17 mouse cellular contexts compared by ENCODE assay signal in genomic region chr11:11955783-11956182, GRCm38 (mm10). TPM values are rescaled to one million over a fixed set of nuclear protein-coding genes. Genes with fewer than 3 reads are reported as not detected.
A peak's percentile ranks its signal among the peaks of the same experiment; 100 is the strongest.
DNase-seq lines count a peak whose midpoint lies in the region; ATAC-seq and TF ChIP-seq lines count a peak whose summit lies in the region.
"Had no signal": no experiment of that assay in that cellular context is flagged by ENCODE, and none has a peak within 500 bp of the region (broad histone marks: within the 10 kb centered on the region; RNA-seq: fewer than 3 reads in every experiment).

No protein-coding gene starts in this region.

- no peak for TF ChIP-seq CTCF in midbrain, postnatal 0 days (IDR thresholded peaks at IDR 0.05)
- TF ChIP-seq CTCF in embryonic fibroblast, embryonic 13.5 days (IDR thresholded peaks at IDR 0.05; ENCODE audit: borderline replicate concordance, insufficient read depth, low read length), result no peak
- TF ChIP-seq CTCF in stomach, postnatal 0 days (IDR thresholded peaks at IDR 0.05; ENCODE audit: low read depth), result no peak

- peaks cover 93% of the 10 kb centered on the region for H3K4me1 ChIP-seq in heart, embryonic 13.5 days
- H3K4me1 ChIP-seq in midbrain, embryonic 10.5 days, result peaks cover 19% of the 10 kb centered on the region
- no peaks in the 10 kb centered on the region; the same call in 1 of the 2 replicates for H3K4me1 ChIP-seq in midbrain, postnatal 0 days (ENCODE audit: insufficient read depth, low read length)
- peaks cover 25% of the 10 kb centered on the region for H3K4me1 ChIP-seq in embryonic fibroblast, embryonic 13.5 days (ENCODE audit: control insufficient read depth, insufficient read depth, low read length)
- no peaks in the 10 kb centered on the region; the same call in 1 of the 2 replicates for H3K4me1 ChIP-seq in stomach, postnatal 0 days (replicated peaks; ENCODE audit: control insufficient read depth, insufficient read depth)

- no peak for TF ChIP-seq POLR2A in embryonic fibroblast, embryonic 13.5 days (IDR thresholded peaks at IDR 0.05; ENCODE audit: low read depth, low read length)

- H3K27ac ChIP-seq in heart, embryonic 13.5 days (replicated peaks), result peak overlapping the region; percentile 98
- H3K27ac ChIP-seq in midbrain, embryonic 10.5 days (replicated peaks), result 0 out of 2 replicates have a peak overlapping the region, but pooled peaks have one; percentile 1
- no peak overlapping the region for H3K27ac ChIP-seq in midbrain, postnatal 0 days (ENCODE audit: low read depth, low read length)
- peak overlapping the region; percentile 98; the same call in 1 of the 2 replicates for H3K27ac ChIP-seq in embryonic fibroblast, embryonic 13.5 days (ENCODE audit: insufficient read depth, low read length)
- 0 out of 2 replicates have a peak overlapping the region, but pooled peaks have one; percentile 56 for H3K27ac ChIP-seq in stomach, postnatal 0 days (replicated peaks)
- H3K27ac ChIP-seq: liver, embryonic 12.5 days; macrophage had no signal

- H3K9me3 ChIP-seq in heart, embryonic 13.5 days, result no peaks in the 10 kb centered on the region
- H3K9me3 ChIP-seq in midbrain, embryonic 10.5 days (replicated peaks), result no peaks in the 10 kb centered on the region
- no peaks in the 10 kb centered on the region for H3K9me3 ChIP-seq in midbrain, postnatal 0 days (ENCODE audit: low read length)
- no peaks in the 10 kb centered on the region for H3K9me3 ChIP-seq in stomach, postnatal 0 days (ENCODE audit: control insufficient read depth, low read length)
- H3K9me3 ChIP-seq: liver, embryonic 12.5 days had no signal

- H3K27me3 ChIP-seq in heart, embryonic 13.5 days (replicated peaks), result no peaks in the 10 kb centered on the region
- H3K27me3 ChIP-seq in midbrain, embryonic 10.5 days (ENCODE audit: low read depth, poor library complexity, severe bottlenecking), result no peaks in the 10 kb centered on the region
- H3K27me3 ChIP-seq in midbrain, postnatal 0 days (ENCODE audit: insufficient read depth, low read length), result no peaks in the 10 kb centered on the region
- H3K27me3 ChIP-seq in stomach, postnatal 0 days (ENCODE audit: control insufficient read depth, insufficient read depth, low read length), result no peaks in the 10 kb centered on the region
- H3K27me3 ChIP-seq: liver, embryonic 12.5 days had no signal

- TF ChIP-seq EP300 in stomach, postnatal 0 days (optimal IDR thresholded peaks at IDR 0.05), result no peak

- DNase-seq in heart, postnatal 14 days, result no peak
- no peak for DNase-seq in midbrain, embryonic 10.5 days (ENCODE audit: low spot score)
- DNase-seq in midbrain, postnatal 0 days (ENCODE audit: low spot score), result no peak
- no peak for DNase-seq in stomach, postnatal 0 days (ENCODE audit: low spot score)
- DNase-seq in right cerebral cortex, postnatal 10 days (ENCODE audit: low spot score in 2 of 2), result no peak
- DNase-seq: cerebellum, postnatal 10 days; gastrocnemius, postnatal 14 days; kidney, adult 11 months; kidney, postnatal 4 days; right cerebral cortex, postnatal 14 days; thymus, postnatal 14 days had no signal

- H3K9ac ChIP-seq in heart, embryonic 13.5 days, result peak overlapping the region; percentile 75
- H3K9ac ChIP-seq in midbrain, postnatal 0 days (replicated peaks; ENCODE audit: low read length, poor library complexity, severe bottlenecking), result no peak overlapping the region
- no peak overlapping the region for H3K9ac ChIP-seq in stomach, postnatal 0 days (ENCODE audit: low read length)
- H3K9ac ChIP-seq: liver, embryonic 12.5 days had no signal

- no peak overlapping the region for H3K4me3 ChIP-seq in heart, embryonic 13.5 days
- no peak overlapping the region for H3K4me3 ChIP-seq in midbrain, embryonic 10.5 days
- H3K4me3 ChIP-seq in midbrain, postnatal 0 days (ENCODE audit: low read depth, low read length), result no peak overlapping the region
- no peak overlapping the region for H3K4me3 ChIP-seq in embryonic fibroblast, embryonic 13.5 days (ENCODE audit: insufficient read depth, low read length)
- no peak overlapping the region for H3K4me3 ChIP-seq in stomach, postnatal 0 days (ENCODE audit: low read depth, low read length)
- H3K4me3 ChIP-seq: liver, embryonic 12.5 days had no signal

- peak overlapping the region; percentile 18 for H3K4me2 ChIP-seq in heart, embryonic 13.5 days
- H3K4me2 ChIP-seq in midbrain, postnatal 0 days (ENCODE audit: low read depth, low read length, poor library complexity, severe bottlenecking), result no peak overlapping the region
- no peak overlapping the region for H3K4me2 ChIP-seq in stomach, postnatal 0 days (replicated peaks; ENCODE audit: low read depth)
- H3K4me2 ChIP-seq: liver, embryonic 12.5 days had no signal

- no peak for ATAC-seq in heart, embryonic 13.5 days (ENCODE audit: extremely low read depth, insufficient number of reproducible peaks, low FRiP score, low TSS enrichment)
- no peak for ATAC-seq in midbrain, postnatal 0 days (ENCODE audit: low FRiP score)
- ATAC-seq in stomach, postnatal 0 days (ENCODE audit: low FRiP score, low TSS enrichment), result no peak
- ATAC-seq: CD4-positive, CD25-positive, alpha-beta regulatory T cell, adult 4 months; forebrain, embryonic 16.5 days; liver, embryonic 12.5 days had no signal

- intact Hi-C loops in heart, postnatal 14 days (cut with DNase I), result no loop called here

- peaks cover 64% of the 10 kb centered on the region for H3K36me3 ChIP-seq in heart, embryonic 13.5 days
- H3K36me3 ChIP-seq in midbrain, embryonic 10.5 days, result peaks cover 83% of the 10 kb centered on the region
- no peaks in the 10 kb centered on the region for H3K36me3 ChIP-seq in midbrain, postnatal 0 days (ENCODE audit: insufficient read depth, low read length)
- no peaks in the 10 kb centered on the region for H3K36me3 ChIP-seq in stomach, postnatal 0 days (ENCODE audit: control insufficient read depth, insufficient read depth, low read length)

RNA-seq across cellular contexts. Expression of gene Ddc, which starts 57.8 kb away (rescaled TPM):
- 64.6 and 78.2 TPM in 2 replicates for polyA plus RNA-seq in heart, embryonic 13.5 days (2015; fragmentation: Nextera tagmentation; extraction: Ambion mirVana)
- total RNA-seq in heart, postnatal 14 days (2021), result 1 to 10 TPM; 3.1 to 5.8 TPM
- polyA plus RNA-seq in midbrain, embryonic 10.5 days (2016; fragmentation: Nextera tagmentation; extraction: Ambion mirVana), result 13.6 and 15.8 TPM in 2 replicates
- total RNA-seq in midbrain, postnatal 0 days (2014; rRNA removed), result 27.4 and 35.0 TPM in 2 replicates
- 23.0 and 23.4 TPM in 2 replicates for polyA plus RNA-seq in midbrain, postnatal 0 days (2015; fragmentation: Nextera tagmentation; extraction: Ambion mirVana)
- 1.6 TPM in 2 replicates for polyA plus RNA-seq in embryonic fibroblast, embryonic 13.5 days (2011; ENCODE audit: insufficient read length, low read depth, missing spikeins)
- 24.0 and 24.1 TPM in 2 replicates for polyA plus RNA-seq in stomach, postnatal 0 days (2015; fragmentation: Nextera tagmentation; extraction: Ambion mirVana)
- polyA plus RNA-seq: macrophage had no signal
